Mouse (Mus musculus) colon, adult 2 months (tissue): ENCODE measurements around the gene Arhgef38. TPM values are rescaled to one million over a fixed set of nuclear protein-coding genes. Genes with fewer than 3 reads are reported as not detected.

Source experiments
- polyA plus RNA-seq: library from polyadenylated mRNA; depleted of rRNA; stranded (reverse); fragments of >200 nt; gene quantifications from 2 replicates; pipeline ENCODE4 v1.2.3, GENCODE M21; 2012; rRNA removed

Arhgef38 gene
- polyA plus RNA-seq, result 2.4 and 4.2 TPM in 2 replicates

DNA sequence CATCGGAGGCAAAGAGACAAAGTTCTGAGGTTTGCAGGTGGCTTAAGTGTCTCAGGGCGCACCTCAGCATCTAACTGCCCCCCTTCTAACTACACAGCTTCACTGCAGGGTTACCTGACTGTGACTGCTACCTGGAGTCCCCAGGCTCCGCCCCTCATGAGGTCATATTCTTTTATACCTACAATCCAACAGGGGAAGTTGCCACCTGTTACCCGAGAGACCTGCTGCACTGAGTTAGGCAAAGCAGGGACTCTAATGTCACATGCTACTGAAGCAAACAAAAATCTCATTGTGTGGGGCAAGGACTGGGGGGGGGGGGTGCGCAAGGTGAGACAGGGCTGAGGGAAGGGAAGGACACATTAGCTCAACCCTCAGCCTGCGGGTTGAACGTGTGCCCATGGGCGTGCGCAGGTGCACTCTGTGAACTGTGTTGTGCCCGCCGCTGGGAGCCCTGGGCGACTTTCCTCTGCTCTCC is at the start of gene Arhgef38:
TSS of gene Arhgef38 (minus strand) at position 129 of the 475 bp plus-strand sequence.

GRCm38 (mm10) chr3:133091664-133092273 is 143.0 kb downstream of the Arhgef38 start, which contains the start of the genes Ints12 and Gstcd:
Gene Ints12, plus strand, starts transcription at chr3:133091840.
Gene Gstcd, minus strand, starts transcription at chr3:133092033.

Other genes with a start within 250 kb of the Arhgef38 start
- gene Ints12, start 143.1 kb downstream of the Arhgef38 start, polyA plus RNA-seq, result 4.2 and 4.4 TPM in 2 replicates
- 2.2 and 2.3 TPM in 2 replicates for gene Gstcd, start 142.9 kb downstream of the Arhgef38 start, polyA plus RNA-seq
- 97.3 and 112 TPM in 2 replicates for gene Ppa2, start 75.2 kb upstream of the Arhgef38 start, polyA plus RNA-seq